Mouse (Mus musculus) MEL (cell line): ENCODE data around the gene Tmem269. TPM values are rescaled to one million over a fixed set of nuclear protein-coding genes. Genes with fewer than 3 reads are reported as not detected.

Source experiments
- DNase-seq: peaks from one replicate; pipeline ENCODE4 v3.0.0; 2011; ENCODE audit warnings: low read depth, low spot score
- H3K27ac ChIP-seq: 2 replicates; pipeline ENCODE4 v1.5.1; 2012; ENCODE audit warnings: low read depth, mild to moderate bottlenecking, control low read depth, low read length, moderate library complexity; ENCODE audit not compliant: control insufficient read depth
- H3K27me3 ChIP-seq, 2 experiments: fragments of 150-350 bp in 1 of 2; sonication (generic) in 1 of 2; 2 replicates each; pipeline ENCODE4 v1.6.1; 2012; ENCODE audit warnings: low read length in 2 of 2, mild to moderate bottlenecking in 2 of 2, improper control_type of control experiment in 1 of 2, moderate library complexity in 1 of 2; ENCODE audit not compliant: insufficient read depth in 2 of 2, control insufficient read depth in 1 of 2
- H3K36me3 ChIP-seq, 2 experiments: 2 replicates each; pipeline ENCODE4 v1.6.1; 2012 to 2014; ENCODE audit warnings: low read length in 2 of 2, improper control_type of control experiment in 1 of 2, inconsistent platforms in 1 of 2, mild to moderate bottlenecking in 1 of 2; ENCODE audit not compliant: insufficient read depth in 2 of 2, control insufficient read depth in 1 of 2
- H3K4me1 ChIP-seq, 2 experiments: fragments of 150-350 bp in 1 of 2; sonication (generic) in 1 of 2; 2 replicates each; pipeline ENCODE4 v1.6.1; 2012; ENCODE audit warnings: low read length in 2 of 2, improper control_type of control experiment in 1 of 2, mild to moderate bottlenecking in 1 of 2; ENCODE audit not compliant: insufficient read depth in 2 of 2, control insufficient read depth in 1 of 2
- H3K4me3 ChIP-seq, 2 experiments: fragments of 150-350 bp in 1 of 2; sonication (generic) in 1 of 2; 2 replicates each; pipeline ENCODE4 v1.5.1; 2012; ENCODE audit warnings: low read depth in 2 of 2, low read length in 2 of 2, mild to moderate bottlenecking in 2 of 2, moderate library complexity in 2 of 2, control low read depth in 1 of 2, improper control_type of control experiment in 1 of 2; ENCODE audit not compliant: control insufficient read depth in 1 of 2, insufficient read depth in 1 of 2
- H3K79me2 ChIP-seq: 2 replicates; pipeline ENCODE4 v1.6.1; 2012; ENCODE audit warnings: mild to moderate bottlenecking, low read length, moderate library complexity; ENCODE audit not compliant: control insufficient read depth, poor library complexity, insufficient read depth
- H3K9ac ChIP-seq: 2 replicates; pipeline ENCODE4 v1.6.1; 2012; ENCODE audit warnings: low read depth, mild to moderate bottlenecking, control low read depth, low read length, moderate library complexity; ENCODE audit not compliant: control insufficient read depth, poor library complexity, severe bottlenecking
- H3K9me3 ChIP-seq: fragments of 150-350 bp; sonication (generic); replicated peaks from 2 replicates; pipeline ENCODE4 v1.6.1; 2012; ENCODE audit warnings: mild to moderate bottlenecking, low read length, improper control_type of control experiment, moderate library complexity; ENCODE audit not compliant: insufficient read depth
- BHLHE40 ChIP-seq: IDR thresholded peaks from 2 replicates; pipeline ENCODE4 v1.6.1; 2012; ENCODE audit warnings: low read depth, mild to moderate bottlenecking, inconsistent platforms, low read length, improper control_type of control experiment, borderline replicate concordance
- CTCF ChIP-seq, 3 experiments: IDR thresholded peaks in 2 of 3; conservative IDR thresholded peaks in 1 of 3; 2 replicates each; pipeline ENCODE4 v1.5.1; 2011 to 2012; ENCODE audit warnings: low read length in 3 of 3, low read depth in 2 of 3, mild to moderate bottlenecking in 2 of 3, improper control_type of control experiment in 1 of 3, inconsistent platforms in 1 of 3, mixed read lengths in 1 of 3, moderate library complexity in 1 of 3; ENCODE audit not compliant: control insufficient read depth in 1 of 3, insufficient read depth in 1 of 3, poor library complexity in 1 of 3, severe bottlenecking in 1 of 3
- ETS1 ChIP-seq: IDR thresholded peaks from 2 replicates; pipeline ENCODE4 v1.6.1; 2012; ENCODE audit warnings: low read depth, mild to moderate bottlenecking, inconsistent platforms, low read length, improper control_type of control experiment, moderate library complexity
- GATA1 ChIP-seq: IDR thresholded peaks from 2 replicates; pipeline ENCODE4 v1.6.1; 2011; ENCODE audit warnings: low read depth, low read length, improper control_type of control experiment
- HCFC1 ChIP-seq: IDR thresholded peaks from 2 replicates; pipeline ENCODE4 v1.6.1; 2012; ENCODE audit warnings: low read depth, mild to moderate bottlenecking, inconsistent platforms, low read length, improper control_type of control experiment, moderate library complexity
- MAX ChIP-seq: IDR thresholded peaks from 2 replicates; pipeline ENCODE4 v1.6.1; 2011; ENCODE audit warnings: low read length, improper control_type of control experiment
- MEF2A ChIP-seq: IDR thresholded peaks from 2 replicates; pipeline ENCODE4 v1.6.1; 2014; ENCODE audit warnings: low read depth, mild to moderate bottlenecking, inconsistent platforms, low read length, improper control_type of control experiment; ENCODE audit not compliant: poor library complexity, insufficient replicate concordance, severe bottlenecking; ENCODE audit errors: extremely low read depth
- MXI1 ChIP-seq: IDR thresholded peaks from 2 replicates; pipeline ENCODE4 v1.6.1; 2011; ENCODE audit warnings: mild to moderate bottlenecking, low read depth, low read length, improper control_type of control experiment
- MYC ChIP-seq: IDR thresholded peaks from 2 replicates; pipeline ENCODE4 v1.6.1; 2011; ENCODE audit warnings: low read depth, mild to moderate bottlenecking, low read length, improper control_type of control experiment, moderate library complexity
- NELFE ChIP-seq: IDR thresholded peaks from 2 replicates; pipeline ENCODE4 v1.6.1; 2011; ENCODE audit warnings: low read depth, low read length, improper control_type of control experiment
- POLR2A ChIP-seq, 2 experiments: IDR thresholded peaks; 2 replicates each; pipeline ENCODE4 v1.6.1; 2011 to 2012; ENCODE audit warnings: low read length in 2 of 2, mild to moderate bottlenecking in 2 of 2, control low read depth in 1 of 2, improper control_type of control experiment in 1 of 2, low read depth in 1 of 2, moderate library complexity in 1 of 2; ENCODE audit not compliant: control insufficient read depth in 1 of 2, insufficient read depth in 1 of 2, poor library complexity in 1 of 2
- RAD21 ChIP-seq: IDR thresholded peaks from 2 replicates; pipeline ENCODE4 v1.6.1; 2011; ENCODE audit warnings: mild to moderate bottlenecking, low read depth, low read length, improper control_type of control experiment
- SIN3A ChIP-seq: IDR thresholded peaks from 2 replicates; pipeline ENCODE4 v1.6.1; 2012; ENCODE audit warnings: low read length, improper control_type of control experiment, inconsistent platforms
- SMC3 ChIP-seq: IDR thresholded peaks from 2 replicates; pipeline ENCODE4 v1.6.1; 2011; ENCODE audit warnings: low read depth, low read length, improper control_type of control experiment
- TBP ChIP-seq: IDR thresholded peaks from 2 replicates; pipeline ENCODE4 v1.8.0; 2011; ENCODE audit warnings: low read depth, low read length, improper control_type of control experiment
- USF2 ChIP-seq, 2 experiments: IDR thresholded peaks; 2 replicates each; pipeline ENCODE4 v1.6.1; 2011 to 2012; ENCODE audit warnings: improper control_type of control experiment in 2 of 2, low read length in 2 of 2, borderline replicate concordance in 1 of 2, inconsistent platforms in 1 of 2, low read depth in 1 of 2, mild to moderate bottlenecking in 1 of 2; ENCODE audit not compliant: insufficient read depth in 1 of 2
- ZMIZ1 ChIP-seq: IDR thresholded peaks from 2 replicates; pipeline ENCODE4 v1.6.1; 2012; ENCODE audit warnings: low read depth, mild to moderate bottlenecking, inconsistent platforms, low read length, improper control_type of control experiment, moderate library complexity
- polyA plus RNA-seq, 2 experiments: library from polyadenylated mRNA; stranded (reverse) in 1 of 2; unstranded in 1 of 2; fragments of >175 nt in 1 of 2; fragments of >200 nt in 1 of 2; gene quantifications; 2 replicates each; pipeline versions ENCODE4 v1.2.1 to v1.2.4; 2012; ENCODE audit warnings: low replicate concordance in 2 of 2, low read depth in 1 of 2; ENCODE audit not compliant: insufficient read length in 2 of 2, insufficient read depth in 1 of 2, missing spikeins in 1 of 2
- total RNA-seq: library from RNA; depleted of rRNA; stranded (reverse); fragments of 300-350 nt; gene quantifications from 2 replicates; pipeline ENCODE4 v1.2.3, GENCODE M21; 2012

The Tmem269 gene
- total and polyA plus RNA-seq, 3 experiments: 0.07 TPM; not detected in 2

DNA sequence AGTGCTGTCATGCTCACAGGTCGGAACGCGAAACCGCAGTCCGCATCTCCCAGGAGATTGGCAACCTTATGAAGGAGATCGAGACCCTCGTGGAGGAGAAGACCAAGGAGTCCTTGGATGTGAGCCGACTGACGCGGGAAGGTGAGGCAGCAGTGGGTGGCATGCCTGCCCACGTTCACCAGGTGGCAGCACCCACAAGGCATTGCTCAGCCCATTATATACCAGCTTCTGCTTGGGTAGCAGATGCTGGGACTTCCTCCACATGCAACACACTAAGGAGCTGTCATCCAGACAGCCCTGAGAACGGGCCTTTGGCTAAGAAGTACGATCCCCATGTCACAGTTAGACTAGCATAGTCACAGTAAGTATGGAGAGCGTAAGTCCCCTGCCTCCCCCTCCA is 23.6 kb upstream of the Tmem269 start:
- peaks cover 0 to 2% of the 10 kb centered on the region in 2 experiments; a peak in 2 of 4 replicates for H3K36me3 ChIP-seq
- TF ChIP-seq CTCF (IDR thresholded peaks at IDR 0.05 in 2 of 3, conservative IDR thresholded peaks at IDR 0.05 in 1 of 3; ENCODE audit: control insufficient read depth in 1 of 3, insufficient read depth in 1 of 3, low read depth in 2 of 3, low read length in 3 of 3, poor library complexity in 1 of 3, severe bottlenecking in 1 of 3): peak; percentile 35 to 56 (median 55)
- TF ChIP-seq TBP: no peak
- TF ChIP-seq RAD21: peak; percentile 43
- TF ChIP-seq SMC3: peak; percentile 50

DNA sequence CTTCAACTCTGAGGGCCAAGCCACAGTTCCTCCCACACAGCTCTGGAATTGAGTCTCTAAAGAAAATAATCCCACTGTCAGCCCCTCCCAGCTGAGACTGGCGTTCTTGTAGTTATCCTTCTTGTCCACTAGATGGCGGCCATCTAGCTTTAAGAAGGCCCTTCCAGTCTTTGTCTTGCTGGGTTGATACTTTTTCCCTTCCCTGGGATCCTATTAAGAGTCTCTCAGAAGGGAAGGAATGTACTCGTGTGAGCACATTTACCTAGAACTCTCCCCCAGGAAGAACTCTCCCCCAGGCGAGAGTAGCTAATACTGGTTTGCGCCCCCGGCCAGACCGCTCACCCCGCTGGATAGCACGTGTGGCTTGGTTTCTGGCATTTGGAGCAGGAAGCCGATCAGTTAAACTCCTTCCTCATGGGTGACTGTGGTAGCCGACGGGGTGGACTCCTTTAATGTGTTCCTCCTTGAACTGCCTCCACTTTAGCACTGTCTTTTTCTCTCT is 21.2 kb upstream of the Tmem269 start:
- Histone ChIP-seq H3K4me3 (peak overlapping the region; percentile 43 to 51), H3K36me3 (peaks cover 0 to 2% of the 10 kb centered on the region in 2 experiments; a peak in 2 of 4 replicates), H3K9me3 (no peaks in the 10 kb centered on the region), H3K27me3 (no peaks in the 10 kb centered on the region), H3K4me1 (no peaks in the 10 kb centered on the region; a peak in 2 of 4 replicates), H3K79me2 (no peaks in the 10 kb centered on the region), H3K27ac (peak overlapping the region; percentile 45), H3K9ac (peak overlapping the region; percentile 63)
- TF ChIP-seq TBP: 0 out of 2 replicates have a peak, but pooled peaks have one; percentile 50
- TF ChIP-seq MEF2A: no peak
- TF ChIP-seq RAD21: peak; percentile 45
- no peak for TF ChIP-seq USF2 (IDR thresholded peaks at IDR 0.05; ENCODE audit: borderline replicate concordance in 1 of 2, insufficient read depth in 1 of 2, low read depth in 1 of 2, low read length in 2 of 2)
- peak; percentile 40; the same call in 1 of the 2 replicates for TF ChIP-seq HCFC1
- peak; percentile 59 for TF ChIP-seq SMC3
- peak; percentile 69 for TF ChIP-seq MAX
- peak; percentile 87; the same call in 1 of the 2 replicates for TF ChIP-seq MXI1
- TF ChIP-seq BHLHE40: peak; percentile 49; the same call in 1 of the 2 replicates
- peak; percentile 23 to 59; a peak in 2 of 4 replicates for TF ChIP-seq POLR2A (IDR thresholded peaks at IDR 0.05; ENCODE audit: control insufficient read depth in 1 of 2, insufficient read depth in 1 of 2, low read depth in 1 of 2, low read length in 2 of 2, poor library complexity in 1 of 2)
- peak; percentile 90 for TF ChIP-seq MYC
- peak; percentile 69; the same call in 1 of the 2 replicates for TF ChIP-seq SIN3A
- no peak for TF ChIP-seq ZMIZ1
- TF ChIP-seq ETS1: 0 out of 2 replicates have a peak, but pooled peaks have one; percentile 10
- no peak for TF ChIP-seq GATA1
- TF ChIP-seq NELFE: peak; percentile 51; the same call in 1 of the 2 replicates
- peak; percentile 53 to 91 (median 82) for TF ChIP-seq CTCF (IDR thresholded peaks at IDR 0.05 in 2 of 3, conservative IDR thresholded peaks at IDR 0.05 in 1 of 3; ENCODE audit: control insufficient read depth in 1 of 3, insufficient read depth in 1 of 3, low read depth in 2 of 3, low read length in 3 of 3, poor library complexity in 1 of 3, severe bottlenecking in 1 of 3)
- DNase-seq: peak; percentile 88

More for the DNA sequence above, 23.6 kb upstream of the Tmem269 start:
- Histone ChIP-seq H3K9me3 (no peaks in the 10 kb centered on the region), H3K4me1 (no peaks in the 10 kb centered on the region; a peak in 2 of 4 replicates), H3K4me3 (no peak overlapping the region), H3K27me3 (no peaks in the 10 kb centered on the region), H3K9ac (no peak overlapping the region), H3K79me2 (no peaks in the 10 kb centered on the region), H3K27ac (no peak overlapping the region)
- DNase-seq: peak; percentile 37
